In the genomic region with DNA sequence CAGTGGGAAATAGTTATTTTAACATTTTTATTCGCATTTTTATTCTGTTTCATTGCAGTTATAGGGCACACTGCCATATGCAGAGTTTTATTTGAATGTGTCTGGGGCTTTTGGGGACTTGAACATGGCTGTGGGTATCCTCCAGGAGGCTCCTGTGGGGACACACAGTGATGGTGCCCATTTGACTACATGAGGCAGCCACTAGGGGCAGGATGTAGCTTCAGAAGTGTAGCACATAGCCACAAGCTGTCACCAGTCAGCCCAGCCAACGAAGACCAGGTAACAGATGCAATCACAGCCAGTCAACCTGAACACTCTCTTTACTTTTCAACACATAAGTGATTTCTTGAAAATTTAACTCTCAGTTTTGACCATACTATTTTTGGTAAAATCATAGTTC, we compare ENCODE assay signal across 13 mouse cellular contexts.
DNase-seq lines count a peak whose midpoint lies in the region; ATAC-seq and TF ChIP-seq lines count a peak whose summit lies in the region.
"Had no signal": no experiment of that assay in that cellular context is flagged by ENCODE, and none has a peak within 500 bp of the region (broad histone marks: within the 10 kb centered on the region; RNA-seq: fewer than 3 reads in every experiment).

No protein-coding gene starts in this region.

- no peaks in the 10 kb centered on the region for H3K27me3 ChIP-seq in forebrain, embryonic 14.5 days (replicated peaks; ENCODE audit: control insufficient read depth, insufficient read depth, low read length)
- no peaks in the 10 kb centered on the region for H3K27me3 ChIP-seq in forebrain, embryonic 10.5 days (ENCODE audit: poor library complexity, severe bottlenecking)
- no peaks in the 10 kb centered on the region for H3K27me3 ChIP-seq in liver, adult 2 months (ENCODE audit: control insufficient read depth, insufficient read depth, low read length)

- TF ChIP-seq CTCF in liver, adult 2 months (IDR thresholded peaks at IDR 0.05; ENCODE audit: low read depth, low read length): 0 out of 2 replicates have a peak, but pooled peaks have one; percentile 15

- 39% methylated on average over 2 of the region's 2 CpGs for WGBS in forebrain, embryonic 14.5 days
- WGBS in forebrain, embryonic 10.5 days: 42% methylated on average over 2 of the region's 2 CpGs
- 44% methylated on average over 2 of the region's 2 CpGs for WGBS in liver, adult 2 months

- DNase-seq in forebrain, embryonic 14.5 days (ENCODE audit: low spot score): peak; percentile 13
- no peak for DNase-seq in forebrain, embryonic 10.5 days (ENCODE audit: extremely low spot score, low spot score)
- DNase-seq in liver, adult 2 months (ENCODE audit: extremely low read depth, low read depth, low spot score): no peak
- DNase-seq in liver: no peak
- peak; percentile 46 for DNase-seq in ZHBTc4 (ENCODE audit: low read depth, low spot score)
- DNase-seq in cerebellum, postnatal 36 days: peak; percentile 46 to 60
- DNase-seq in heart, postnatal 36 days: no peak
- DNase-seq in gastrocnemius, adult 18-20 months (ENCODE audit: low spot score): no peak
- DNase-seq: layer of hippocampus, postnatal 36 days; lung, postnatal 36 days had no signal

- no peak for ATAC-seq in forebrain, embryonic 14.5 days
- ATAC-seq: forebrain, embryonic 16.5 days; hindbrain, embryonic 16.5 days had no signal

- H3K27ac ChIP-seq in forebrain, embryonic 14.5 days (ENCODE audit: low read depth, low read length): no peak overlapping the region
- H3K27ac ChIP-seq in forebrain, embryonic 10.5 days: no peak overlapping the region
- H3K27ac ChIP-seq in liver, adult 2 months (replicated peaks; ENCODE audit: insufficient read depth, low read depth, low read length): no peak overlapping the region
- H3K27ac ChIP-seq: heart, embryonic 10.5 days had no signal

- H3K79me2 ChIP-seq in liver, adult 2 months (ENCODE audit: control insufficient read depth, insufficient read depth, low read length): no peaks in the 10 kb centered on the region

- no peak overlapping the region for H3K4me3 ChIP-seq in forebrain, embryonic 14.5 days (ENCODE audit: low read depth, low read length)
- H3K4me3 ChIP-seq in forebrain, embryonic 10.5 days: no peak overlapping the region
- H3K4me3 ChIP-seq in liver, adult 2 months (ENCODE audit: insufficient read depth, low read depth, low read length): no peak overlapping the region
- H3K4me3 ChIP-seq: heart, embryonic 10.5 days had no signal

- no peak overlapping the region for H3K4me2 ChIP-seq in forebrain, embryonic 14.5 days (ENCODE audit: low read length)

- no peak for TF ChIP-seq POLR2A in liver, adult 2 months (IDR thresholded peaks at IDR 0.05; ENCODE audit: extremely low read depth, insufficient read depth, low read length)

- no peaks in the 10 kb centered on the region for H3K36me3 ChIP-seq in forebrain, embryonic 14.5 days (ENCODE audit: control insufficient read depth, insufficient read depth, low read length)
- no peaks in the 10 kb centered on the region for H3K36me3 ChIP-seq in forebrain, embryonic 10.5 days (replicated peaks)
- no peaks in the 10 kb centered on the region for H3K36me3 ChIP-seq in liver, adult 2 months (ENCODE audit: control insufficient read depth, insufficient read depth, low read length)
- H3K36me3 ChIP-seq: heart, embryonic 10.5 days had no signal

- no peak overlapping the region for H3K9ac ChIP-seq in forebrain, embryonic 14.5 days (ENCODE audit: low read length)
- H3K9ac ChIP-seq in liver, adult 2 months (ENCODE audit: low read depth, low read length): no peak overlapping the region

- intact Hi-C loops in heart, postnatal 36 days (cut with DNase I): no loop called here

- no peaks in the 10 kb centered on the region for H3K9me3 ChIP-seq in forebrain, embryonic 14.5 days (replicated peaks; ENCODE audit: control insufficient read depth, low read length)
- no peaks in the 10 kb centered on the region for H3K9me3 ChIP-seq in forebrain, embryonic 10.5 days
- H3K9me3 ChIP-seq: heart, embryonic 10.5 days had no signal

- H3K4me1 ChIP-seq in forebrain, embryonic 14.5 days (ENCODE audit: control insufficient read depth, insufficient read depth, low read length): no peaks in the 10 kb centered on the region
- no peaks in the 10 kb centered on the region for H3K4me1 ChIP-seq in forebrain, embryonic 10.5 days
- H3K4me1 ChIP-seq in liver, adult 2 months (ENCODE audit: control insufficient read depth, insufficient read depth, low read length): no peaks in the 10 kb centered on the region
- H3K4me1 ChIP-seq: heart, embryonic 10.5 days had no signal

Comparison
In these comparisons a context has a peak if more than half of its experiments do, and no peak if none do; other contexts are left out.
1. DNase-seq: peak in forebrain, embryonic 14.5 days (single experiment), ZHBTc4 (single experiment) and cerebellum, postnatal 36 days (2 of 2); none in forebrain, embryonic 10.5 days (single experiment), liver, adult 2 months (single experiment), liver (single experiment), heart, postnatal 36 days (0 of 2) and gastrocnemius, adult 18-20 months (single experiment).